Mouse (Mus musculus) NIH3T3 (cell line): ENCODE results near the gene Tmem127.
"Not testable (repeated sequence)": the region's sequence is repeated elsewhere in the genome, so short reads cannot be mapped to it uniquely, and the experiment has no call there.

Experiments
- DNase-seq: peaks from one replicate; pipeline ENCODE4 v3.0.0-alpha.2; 2012; ENCODE audit warnings: low read depth

The Tmem127 gene

GRCm38 (mm10) chr2:127247592-127248333 is at the start of gene Tmem127, which contains the start of gene Ciao1:
Gene Tmem127 (plus strand): TSS chr2:127247908.
Gene Ciao1 (minus strand): TSS chr2:127247816.
- peak; percentile 99 for DNase-seq

- peak; percentile 82 for DNase-seq
Observed at GRCm38 (mm10) chr2:127204932-127205331, 42.8 kb upstream of the Tmem127 start.

GRCm38 (mm10) chr2:127205936-127206335 is 41.8 kb upstream of the Tmem127 start:
- not testable (repeated sequence) for DNase-seq

- DNase-seq: no peak
Observed at GRCm38 (mm10) chr2:127206916-127207315, 40.8 kb upstream of the Tmem127 start.

- DNase-seq: peak; percentile 98
Observed at GRCm38 (mm10) chr2:127207547-127208451, 39.9 kb upstream of the Tmem127 start, which contains the start of the genes 1810024B03Rik and Snrnp200. Gene 1810024B03Rik (minus strand): TSS chr2:127208280. Gene Snrnp200 (plus strand): TSS chr2:127208386.

- DNase-seq: no peak
Observed at GRCm38 (mm10) chr2:127208452-127208769, 39.3 kb upstream of the Tmem127 start.

- no peak for DNase-seq
Observed at GRCm38 (mm10) chr2:127210701-127211100, 37.0 kb upstream of the Tmem127 start.

- no peak for DNase-seq
Observed at GRCm38 (mm10) chr2:127217746-127218145, 30.0 kb upstream of the Tmem127 start.

GRCm38 (mm10) chr2:127225261-127225660 is 22.4 kb upstream of the Tmem127 start:
- peak; percentile 12 for DNase-seq

- DNase-seq: no peak
Observed at GRCm38 (mm10) chr2:127237897-127238610, 9.7 kb upstream of the Tmem127 start.

GRCm38 (mm10) chr2:127240065-127240464 is 7.6 kb upstream of the Tmem127 start:
- no peak for DNase-seq

- DNase-seq: peak; percentile 57
Observed at GRCm38 (mm10) chr2:127248334-127249004, 761 bp downstream of the Tmem127 start.

GRCm38 (mm10) chr2:127250291-127251008 is 2.7 kb downstream of the Tmem127 start:
- DNase-seq: no peak

- no peak for DNase-seq
Observed at GRCm38 (mm10) chr2:127251457-127251856, 3.7 kb downstream of the Tmem127 start.

GRCm38 (mm10) chr2:127251880-127252527 is 4.3 kb downstream of the Tmem127 start:
- peak; percentile 33 for DNase-seq

GRCm38 (mm10) chr2:127252787-127253186 is 5.1 kb downstream of the Tmem127 start:
- DNase-seq: no peak

GRCm38 (mm10) chr2:127254604-127255134 is 7.0 kb downstream of the Tmem127 start:
- peak; percentile 20 for DNase-seq

- no peak for DNase-seq
Observed at GRCm38 (mm10) chr2:127255294-127255693, 7.6 kb downstream of the Tmem127 start.

GRCm38 (mm10) chr2:127259340-127259739 is 11.6 kb downstream of the Tmem127 start:
- no peak for DNase-seq

- DNase-seq: no peak
Observed at GRCm38 (mm10) chr2:127262480-127262879, 14.8 kb downstream of the Tmem127 start.
